Mouse (Mus musculus): ENCODE results near the gene Ak6.

Ak6 gene

DNA sequence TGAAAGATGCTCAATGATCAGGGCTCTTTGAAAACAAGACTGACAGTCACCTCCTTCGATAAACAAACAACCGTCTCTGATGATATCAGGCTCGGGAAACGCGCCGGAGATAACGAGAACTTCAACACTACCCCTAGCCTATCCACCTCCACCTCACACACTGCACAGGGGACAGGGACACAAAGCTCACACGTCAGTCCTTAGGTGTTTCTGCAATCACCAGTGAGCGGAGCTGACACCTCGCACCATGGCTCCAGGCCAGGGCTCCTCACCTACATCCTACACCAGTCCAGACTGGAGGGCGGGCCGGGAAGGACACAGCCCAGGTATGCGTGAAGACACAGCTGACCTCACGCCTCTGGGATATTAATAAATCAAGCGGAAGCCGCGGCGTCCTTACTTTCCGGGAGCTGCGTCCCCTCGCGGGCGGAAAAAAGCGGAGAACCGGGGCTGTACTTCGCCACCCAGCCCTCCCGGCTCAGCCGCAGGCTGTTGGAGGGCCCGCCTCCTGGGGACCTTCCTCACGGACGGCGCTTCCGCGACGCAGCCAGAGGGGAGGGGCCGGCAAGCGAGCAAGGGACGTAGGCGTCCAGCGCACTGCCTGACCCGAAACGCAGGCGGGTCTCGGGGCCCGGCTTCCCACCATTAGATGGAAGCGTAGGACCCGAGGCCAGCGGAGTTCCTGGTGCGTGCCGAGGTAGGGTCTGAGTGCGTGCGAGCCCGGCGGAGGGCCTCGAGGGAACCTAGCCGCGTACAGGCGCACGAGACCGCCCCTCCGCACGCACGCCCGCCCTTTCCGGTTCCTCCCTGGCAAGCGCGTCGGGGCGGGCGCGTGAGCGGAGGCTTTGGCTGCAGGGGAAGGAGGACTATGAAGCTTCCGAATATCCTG is at the start of gene Ak6, which contains the start of gene Rad17:
TSS of gene Ak6 (plus strand) at position 430 of the 889 bp plus-strand sequence.
TSS of gene Rad17 (minus strand) at position 502 of the 889 bp plus-strand sequence.
- DNase-seq (ENCODE audit: low spot score in 2 of 2) = peak; percentile 87 to 92

DNA sequence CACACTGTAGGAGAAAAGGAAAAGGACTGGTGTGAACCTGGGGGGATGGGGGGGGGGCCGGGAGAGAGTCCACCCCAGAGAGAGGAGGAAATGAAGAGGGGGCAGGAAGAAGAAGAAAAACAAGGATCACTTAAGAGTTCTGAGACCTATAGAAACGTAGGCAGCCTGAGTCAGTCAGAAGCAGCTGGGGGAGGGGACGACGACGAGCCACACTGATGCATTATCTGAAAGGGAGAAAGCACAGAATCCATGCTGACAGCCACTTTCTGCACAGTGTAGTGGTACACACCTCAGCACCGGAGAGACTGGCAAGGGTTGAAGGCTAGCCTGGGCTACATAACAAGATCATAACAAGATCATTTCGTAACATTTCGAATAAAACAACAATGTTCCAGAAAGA is 49.7 kb upstream of the Ak6 start:
- DNase-seq (ENCODE audit: low spot score in 2 of 2) = no peak

DNA sequence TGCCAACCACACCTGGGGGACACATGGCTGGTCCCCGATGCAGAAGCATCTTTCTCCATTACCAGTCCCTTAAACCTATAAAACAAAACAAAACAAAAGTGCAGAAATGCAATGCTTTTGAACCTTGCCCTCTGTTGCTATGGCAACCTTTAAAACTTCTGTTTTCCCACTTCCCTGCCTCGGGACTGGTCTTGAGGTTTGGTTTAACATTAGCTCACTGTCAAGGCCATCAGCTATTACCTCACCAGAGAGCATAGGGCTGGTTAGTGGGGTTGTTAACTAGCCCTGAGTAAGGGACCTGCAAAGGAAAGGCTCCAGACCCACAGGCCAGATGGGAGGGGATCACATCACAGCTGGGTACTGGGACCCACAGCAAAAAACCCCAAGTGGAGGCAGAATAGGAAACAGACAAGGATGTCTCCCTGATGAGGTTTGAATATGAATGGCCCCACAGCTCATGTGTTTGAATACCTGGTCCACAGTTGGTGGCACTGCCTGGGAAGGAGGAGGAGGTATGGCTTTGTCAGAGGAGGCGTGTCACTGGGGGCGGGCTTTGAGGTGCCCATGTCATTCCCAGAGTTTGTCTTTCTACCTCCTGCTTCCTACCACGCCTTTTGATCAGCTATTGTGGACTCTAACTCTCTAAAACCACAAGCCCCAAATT is 48.4 kb upstream of the Ak6 start:
- DNase-seq (ENCODE audit: low spot score in 2 of 2) = no peak

DNA sequence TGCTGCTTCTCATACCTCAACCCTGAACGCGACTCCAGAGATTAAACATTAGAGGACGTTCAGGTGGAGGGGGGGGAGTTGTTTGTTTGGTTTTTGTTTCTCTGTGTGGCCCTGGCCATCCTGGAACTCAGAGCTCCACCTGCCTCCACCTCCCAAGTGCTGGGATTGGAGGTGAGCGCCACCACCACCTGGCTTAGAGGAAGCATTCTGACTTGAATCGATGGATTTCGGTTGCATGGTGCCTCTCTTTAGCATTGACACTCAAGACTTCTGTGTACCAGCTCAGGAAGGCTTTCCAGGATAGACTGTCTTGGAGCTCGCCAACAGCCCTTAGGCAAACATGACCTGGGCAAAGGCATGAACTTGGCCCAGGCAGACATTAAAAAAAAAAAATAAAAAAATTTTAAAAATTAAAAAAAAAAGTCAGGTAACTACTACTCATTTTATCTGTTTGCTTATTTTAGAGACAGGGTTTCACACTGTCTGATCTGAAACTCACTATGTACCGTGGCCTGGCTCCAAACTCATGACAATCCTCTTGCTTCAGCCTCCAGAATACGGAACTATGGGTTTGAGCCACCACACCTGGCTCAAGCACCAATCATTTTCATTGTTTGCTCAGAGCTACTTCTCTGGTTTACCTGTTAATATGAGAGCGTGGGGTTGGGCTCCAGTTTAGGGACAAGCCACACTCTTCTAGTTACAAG is 47.6 kb upstream of the Ak6 start:
- DNase-seq (ENCODE audit: low spot score in 2 of 2) = no peak

DNA sequence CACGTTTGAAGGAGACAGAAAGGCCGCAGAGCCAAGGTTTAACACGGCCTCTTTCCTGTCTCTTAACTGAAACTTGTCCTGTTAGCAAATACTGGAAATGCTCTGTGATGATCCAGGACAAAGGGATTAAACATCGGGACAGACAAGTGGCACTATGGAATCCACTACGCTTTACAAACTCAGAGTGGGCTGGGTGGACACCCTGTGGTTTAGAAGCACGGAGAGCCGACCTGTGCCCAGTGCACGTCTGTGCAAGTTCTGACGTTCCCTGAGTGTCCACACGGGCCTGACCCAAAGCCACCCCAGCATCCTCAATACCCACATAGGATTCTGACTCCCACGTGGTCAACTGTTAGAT is 47.1 kb upstream of the Ak6 start:
- no peak for DNase-seq (ENCODE audit: low spot score in 2 of 2)

DNA sequence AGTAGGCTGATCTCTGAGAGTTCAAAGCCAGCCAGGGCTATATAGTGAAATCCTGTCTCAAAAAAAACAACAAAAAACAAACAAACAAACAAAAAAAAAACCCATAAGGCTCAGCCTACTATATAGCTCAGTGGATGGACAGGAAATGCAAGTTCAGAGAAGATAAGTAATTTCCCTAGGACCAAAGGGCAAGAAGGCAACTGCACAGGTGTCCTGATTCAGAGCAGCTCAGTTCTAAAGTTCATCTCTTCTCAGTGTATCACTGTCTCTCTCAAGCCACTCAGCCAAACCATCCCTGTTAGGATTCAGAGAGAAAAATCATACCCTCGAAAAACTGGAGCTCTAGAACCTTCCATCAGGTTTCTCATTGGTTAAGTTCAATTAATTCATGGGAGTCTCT is 44.9 kb upstream of the Ak6 start:
- no peak for DNase-seq (ENCODE audit: low spot score in 2 of 2)

DNA sequence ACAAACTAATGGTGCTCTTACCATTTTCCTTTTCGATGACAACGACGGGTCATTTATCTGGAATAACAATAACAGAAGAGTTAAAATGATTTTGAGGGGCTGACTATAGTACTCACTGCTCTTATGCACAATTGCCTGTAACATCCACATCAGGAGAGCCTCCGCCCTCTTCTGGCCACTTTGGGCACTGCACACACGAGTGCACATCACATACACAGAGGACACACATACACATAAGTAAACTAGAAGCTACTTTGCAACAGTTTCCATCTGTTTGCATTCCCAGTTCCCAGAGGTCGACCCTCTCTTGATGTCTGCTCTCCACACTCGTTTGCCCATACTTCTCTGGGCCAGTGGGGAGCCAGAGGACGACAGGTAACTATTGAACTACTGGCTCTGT is 43.0 kb upstream of the Ak6 start:
- DNase-seq (ENCODE audit: low spot score in 2 of 2) = no peak

DNA sequence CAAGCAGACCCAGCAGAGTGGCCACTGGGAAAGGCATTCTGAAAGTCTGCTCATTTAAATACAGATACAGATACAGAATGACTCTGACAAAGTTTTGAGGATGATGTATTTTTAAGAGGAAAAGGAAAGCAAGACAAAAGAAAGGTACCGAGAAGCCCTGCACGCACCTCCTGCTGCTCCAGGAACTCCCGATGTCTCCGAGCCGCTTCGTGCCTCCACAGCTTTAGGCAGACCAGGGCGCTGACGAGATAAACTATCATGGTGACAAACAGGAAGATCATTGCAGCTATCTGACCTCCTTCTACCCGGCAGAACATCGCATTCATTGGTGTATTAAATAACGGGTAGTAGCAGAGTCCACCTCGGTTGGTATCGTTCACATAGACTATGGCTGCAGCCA is 39.5 kb upstream of the Ak6 start:
- no peak for DNase-seq (ENCODE audit: low spot score in 2 of 2)

DNA sequence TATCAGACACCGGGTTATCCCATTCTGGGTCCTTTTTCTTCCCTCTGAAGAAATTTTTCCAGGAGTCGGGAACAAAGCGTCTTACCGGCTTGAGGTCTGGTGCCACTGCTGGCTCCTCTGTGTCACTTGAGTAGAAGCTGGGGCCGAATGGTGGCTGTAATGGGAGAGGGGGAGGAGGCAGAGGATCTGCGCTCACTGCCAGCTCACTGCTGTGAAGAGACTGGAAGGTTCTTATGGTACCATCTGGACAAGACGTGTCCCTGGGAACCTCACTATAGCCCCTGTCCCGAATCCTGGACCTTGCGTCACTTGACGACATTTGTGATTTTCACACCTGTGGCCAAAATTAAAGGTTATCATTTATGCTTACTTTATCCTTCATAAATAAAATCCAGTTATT is 38.5 kb upstream of the Ak6 start:
- DNase-seq (ENCODE audit: low spot score in 2 of 2) = no peak

DNA sequence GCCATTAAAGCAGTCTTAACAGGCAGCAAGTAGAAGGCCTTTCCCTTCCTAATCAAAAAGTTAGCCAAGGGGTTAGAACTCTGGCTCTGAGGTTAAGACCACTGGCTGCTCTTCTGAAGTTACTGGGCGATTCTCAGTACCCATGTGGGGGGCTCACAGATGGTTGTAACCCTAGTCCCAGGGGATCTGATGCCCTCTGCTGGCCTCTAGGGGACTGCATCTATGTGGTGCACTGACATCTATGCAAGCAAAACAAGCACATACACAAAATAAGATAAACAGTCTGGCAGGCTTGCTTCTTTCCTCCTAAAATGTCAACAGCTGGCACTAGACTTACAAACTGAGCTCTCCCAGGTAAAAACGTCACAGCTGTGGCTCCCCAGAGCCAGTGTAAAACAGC is 37.9 kb upstream of the Ak6 start:
- DNase-seq (ENCODE audit: low spot score in 2 of 2) = no peak

DNA sequence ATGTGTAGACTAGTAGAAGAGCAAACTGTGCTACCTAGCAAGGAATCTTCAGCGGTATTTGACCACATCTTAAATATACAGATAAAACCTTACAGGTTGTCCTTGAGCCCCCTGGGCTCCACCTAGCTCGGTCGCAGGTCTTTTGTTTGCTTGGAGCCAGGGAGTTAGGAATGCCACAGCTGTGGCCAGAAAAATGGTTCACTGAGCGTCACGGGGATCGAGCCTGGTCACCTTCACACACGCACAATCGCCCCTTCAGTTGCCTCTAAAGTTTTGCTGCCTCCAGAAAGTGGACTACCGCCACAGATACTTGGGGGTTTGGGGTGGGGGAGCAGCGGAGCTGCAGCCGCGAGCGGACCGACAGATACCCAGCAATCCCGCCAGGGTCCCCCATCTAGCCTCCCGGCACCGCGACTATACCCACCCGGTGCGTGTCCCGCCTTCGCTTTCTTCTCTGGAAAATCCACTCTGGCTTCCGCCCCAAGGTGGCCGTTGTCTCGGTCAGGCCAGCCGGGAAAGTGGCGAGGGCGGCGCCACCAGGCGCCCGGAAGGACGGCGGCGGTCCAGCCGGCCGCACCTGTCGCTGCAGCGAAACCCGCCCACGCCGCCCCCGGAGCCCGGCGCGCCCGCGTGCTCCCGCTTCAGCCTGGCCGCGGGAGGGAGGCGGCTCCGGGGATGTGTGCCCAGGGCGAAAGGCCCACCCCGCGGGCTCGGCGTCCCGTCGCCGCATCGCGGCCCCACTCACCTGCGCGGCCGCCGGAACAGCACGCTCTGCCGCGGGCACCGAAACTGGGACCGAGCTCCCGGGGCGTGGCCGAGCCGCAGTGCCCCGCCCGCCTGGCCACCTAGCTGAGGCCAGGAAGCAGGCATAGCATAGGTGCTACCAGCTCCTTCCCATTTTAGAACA is 34.3 kb upstream of the Ak6 start, which contains the start of gene Marveld2:
TSS of gene Marveld2 (minus strand) at position 791 of the 907 bp plus-strand sequence.
- peak in 1 of 2 experiments; percentile 22 for DNase-seq (ENCODE audit: low spot score in 2 of 2)

DNA sequence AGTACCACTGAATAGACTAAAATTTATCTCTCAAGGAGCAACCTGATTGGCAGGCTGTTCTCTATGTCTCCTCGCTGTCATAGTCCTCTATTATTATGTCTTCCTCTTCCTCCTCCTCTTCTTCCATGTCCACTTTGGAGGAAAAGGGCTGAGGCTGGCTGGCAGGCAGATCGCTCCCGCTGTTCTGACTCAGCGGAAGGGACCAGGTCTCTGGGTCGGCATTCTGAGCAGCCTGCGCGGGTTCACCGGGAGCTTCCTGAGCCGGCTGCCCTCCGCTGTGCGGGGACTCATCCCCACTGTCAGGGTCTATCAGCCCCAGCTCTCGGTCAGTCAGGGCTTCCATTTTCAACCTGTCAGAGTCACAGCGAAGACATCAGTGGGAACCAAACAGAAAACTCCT is 33.2 kb upstream of the Ak6 start:
- no peak for DNase-seq (ENCODE audit: low spot score in 2 of 2)

DNA sequence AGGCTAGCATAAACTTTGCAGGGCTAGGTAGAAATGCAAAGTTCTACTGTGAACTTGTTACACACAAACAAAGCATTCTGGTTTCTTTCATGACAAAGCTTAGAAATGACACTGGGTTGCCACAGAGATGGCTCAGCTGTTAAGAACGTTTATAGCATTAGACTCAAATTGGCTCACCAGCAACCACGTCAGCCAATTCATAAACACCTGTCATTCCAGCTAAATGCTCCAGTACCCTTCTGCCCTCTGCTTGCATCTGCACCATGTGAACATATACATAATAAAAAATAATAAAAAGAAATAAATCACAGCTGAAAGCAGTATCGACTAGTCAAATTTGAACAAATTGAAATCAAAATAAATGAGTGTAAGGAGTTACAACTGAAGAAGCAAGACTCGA is 28.5 kb upstream of the Ak6 start:
- DNase-seq (ENCODE audit: low spot score in 2 of 2) = no peak

DNA sequence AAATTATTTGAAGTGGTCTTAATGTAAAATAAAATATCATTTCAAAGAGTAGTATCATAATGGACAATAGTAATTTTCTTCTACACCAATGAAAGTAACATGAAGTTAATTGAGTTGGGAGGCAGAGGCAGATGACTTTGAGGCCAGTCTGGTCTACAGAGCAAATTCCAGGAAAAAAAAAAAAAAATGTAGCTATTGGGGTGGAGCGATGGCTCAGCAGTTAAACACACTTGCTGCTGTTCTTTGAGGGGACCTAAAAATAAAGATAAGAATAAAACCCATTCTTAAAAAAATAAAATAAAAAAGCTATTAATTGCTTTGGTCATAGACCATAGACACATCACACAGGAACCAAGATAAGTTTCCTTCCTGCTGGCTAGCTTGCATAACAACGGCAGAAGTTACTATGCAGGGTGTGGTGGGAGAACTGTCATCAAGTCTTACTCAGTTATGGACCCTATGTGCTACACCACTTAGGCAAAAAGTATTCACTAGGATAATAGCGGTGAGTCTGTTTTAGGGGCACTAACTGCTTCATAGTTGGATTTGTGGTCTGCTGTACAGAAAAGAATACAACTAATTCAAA is 16.6 kb upstream of the Ak6 start:
- no peak for DNase-seq (ENCODE audit: low spot score in 2 of 2)

DNA sequence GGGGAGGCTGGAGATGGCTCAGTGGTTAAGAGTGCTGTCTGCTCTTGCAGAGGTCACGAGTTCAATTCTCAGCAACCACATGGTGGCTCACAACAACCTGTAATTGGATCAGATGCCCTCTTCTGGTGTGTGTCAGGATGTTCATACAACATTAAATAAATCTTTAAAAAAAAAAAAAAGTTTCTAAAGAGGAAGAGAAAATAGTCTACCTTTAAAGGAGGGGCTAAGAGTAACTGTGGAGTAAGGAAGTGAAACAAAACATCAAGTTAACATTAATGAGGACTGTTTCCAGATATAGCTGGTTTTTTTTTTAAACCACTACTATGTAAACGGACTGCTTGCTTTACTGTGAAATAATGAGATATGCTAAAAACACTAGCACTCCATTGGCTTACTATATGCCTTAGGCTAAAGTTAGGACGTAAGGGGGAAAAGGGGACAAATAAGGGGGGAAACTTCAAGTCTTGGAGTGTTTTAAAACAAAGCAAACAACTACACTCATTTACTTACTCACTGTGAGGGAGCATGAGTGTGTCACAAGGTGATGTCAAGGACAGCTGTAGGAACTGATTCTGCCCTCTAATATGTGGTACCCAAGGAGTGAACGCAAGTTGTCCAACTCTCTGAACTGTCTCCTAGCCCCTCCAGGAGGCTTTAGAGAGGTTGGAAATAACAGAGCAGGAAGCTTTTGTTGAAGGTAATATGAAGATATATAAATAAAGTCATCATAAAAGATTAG is 8.1 kb upstream of the Ak6 start:
- no peak for DNase-seq (ENCODE audit: low spot score in 2 of 2)

DNA sequence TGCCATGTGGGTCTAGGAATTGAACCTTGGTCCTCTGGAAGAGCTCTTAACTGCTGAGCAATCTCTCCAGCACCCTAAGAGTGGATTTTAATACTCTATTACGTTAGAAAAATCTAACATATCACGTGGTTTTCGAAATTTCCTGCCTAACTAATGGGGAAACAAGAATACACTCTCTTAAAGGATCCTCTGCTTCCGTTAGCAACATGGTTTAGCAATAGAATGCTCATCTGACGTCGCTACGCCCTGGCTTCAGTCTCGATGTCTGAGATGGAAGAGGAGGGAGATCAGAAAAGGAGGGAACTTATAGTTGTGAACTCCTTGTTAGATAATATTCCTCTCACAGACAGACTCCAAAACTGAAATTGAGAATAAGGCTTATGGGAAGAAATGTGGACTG is 2.6 kb upstream of the Ak6 start:
- no peak for DNase-seq (ENCODE audit: low spot score in 2 of 2)

DNA sequence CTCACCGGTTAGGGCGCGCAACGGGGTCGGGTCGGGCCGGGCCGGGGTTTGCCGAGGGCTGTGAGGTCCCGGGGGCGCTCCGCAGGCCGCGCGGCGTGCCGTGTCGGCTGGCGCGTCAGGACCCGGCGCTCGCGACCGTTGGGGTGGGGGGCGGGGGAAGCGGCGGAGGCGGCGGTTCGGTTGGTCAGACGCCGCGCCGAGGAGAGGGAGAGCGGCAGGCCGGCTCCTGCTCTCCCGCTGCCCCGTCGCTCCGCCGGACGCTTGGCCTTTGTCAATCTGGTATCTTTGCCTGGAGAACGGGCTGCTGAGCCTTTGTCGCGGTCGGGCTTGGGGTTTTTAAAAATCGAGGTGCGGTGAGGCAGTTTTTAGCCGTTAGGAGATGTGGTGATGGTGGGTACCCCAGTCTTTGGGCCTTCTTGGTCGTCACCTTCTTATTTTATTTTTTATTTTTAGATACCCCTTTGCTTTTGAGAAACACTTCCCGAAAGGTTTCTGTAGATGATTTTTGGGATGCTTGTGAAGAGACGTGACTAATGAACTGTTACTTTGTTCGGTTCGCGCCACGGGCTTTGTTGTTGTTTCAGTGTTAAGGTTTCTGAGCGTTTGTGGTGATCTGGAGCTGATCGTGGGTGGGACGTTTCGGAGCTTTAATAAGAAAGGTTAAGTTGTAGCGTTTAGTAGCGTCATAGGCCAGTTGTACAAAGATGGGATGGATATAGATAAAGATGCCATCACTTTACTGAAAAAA is 834 bp downstream of the Ak6 start, which contains the start of gene Taf9:
TSS of gene Taf9 (plus strand) at position 141 of the 748 bp plus-strand sequence.
- DNase-seq (ENCODE audit: low spot score in 2 of 2) = no peak

DNA sequence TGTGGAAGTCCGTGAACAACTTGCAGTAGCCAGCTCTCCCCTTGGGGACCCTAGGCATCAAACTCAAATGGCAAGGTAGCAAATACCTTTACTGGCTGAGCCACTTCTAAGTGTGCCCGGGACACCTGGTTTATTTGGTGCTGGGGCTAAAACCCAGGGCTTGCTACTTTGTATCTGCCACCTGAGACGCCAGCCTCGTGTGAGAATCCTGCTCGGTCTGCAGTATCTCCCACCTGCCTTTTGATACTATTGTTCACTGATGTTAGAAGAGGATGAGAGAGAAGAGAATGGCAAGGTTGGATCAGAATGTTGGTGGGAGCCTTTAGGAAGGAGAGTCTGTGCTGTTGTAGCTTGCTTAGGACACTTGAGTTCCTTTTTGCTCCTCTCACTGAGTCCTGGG is 7.3 kb downstream of the Ak6 start:
- no peak for DNase-seq (ENCODE audit: low spot score in 2 of 2)

DNA sequence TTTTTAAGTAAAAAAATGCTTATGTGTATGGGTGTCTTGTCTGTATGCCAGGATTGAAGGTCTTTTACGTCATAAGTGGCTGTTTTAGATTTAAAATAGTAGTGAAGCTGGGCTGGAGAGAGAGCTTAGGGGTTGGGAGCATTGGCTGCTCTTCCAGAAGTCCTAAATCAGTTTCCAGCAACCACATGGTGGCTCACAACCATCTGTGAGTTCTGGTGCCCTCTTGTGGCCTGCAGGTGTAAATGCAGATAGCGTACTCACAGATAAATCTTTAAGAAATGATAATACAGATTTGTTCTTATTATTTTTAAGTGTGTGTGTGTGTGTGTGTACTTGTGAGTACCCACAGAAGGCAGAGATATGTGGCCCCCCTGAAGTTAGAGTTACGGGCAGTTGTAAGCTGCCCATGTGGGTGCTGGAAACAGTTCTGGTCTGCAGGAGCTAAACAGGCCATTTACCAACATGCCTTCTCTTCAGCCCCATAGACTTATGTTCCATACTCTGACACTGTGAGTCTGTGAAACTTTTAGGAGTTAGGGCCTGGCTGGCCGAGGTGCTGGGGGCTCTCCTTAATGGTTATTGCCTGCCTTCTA is 9.2 kb downstream of the Ak6 start:
- peak in 1 of 2 experiments; percentile 54 for DNase-seq (ENCODE audit: low spot score in 2 of 2)

All from cerebellum, postnatal 4 days (tissue).